Mouse (Mus musculus): Measurements from ENCODE around the gene Lrp1. TPM values are rescaled to one million over a fixed set of nuclear protein-coding genes. Genes with fewer than 3 reads are reported as not detected.

Gene Lrp1
- polyA plus RNA-seq, 1 experiment from 2014 or later = 117 TPM

DNA sequence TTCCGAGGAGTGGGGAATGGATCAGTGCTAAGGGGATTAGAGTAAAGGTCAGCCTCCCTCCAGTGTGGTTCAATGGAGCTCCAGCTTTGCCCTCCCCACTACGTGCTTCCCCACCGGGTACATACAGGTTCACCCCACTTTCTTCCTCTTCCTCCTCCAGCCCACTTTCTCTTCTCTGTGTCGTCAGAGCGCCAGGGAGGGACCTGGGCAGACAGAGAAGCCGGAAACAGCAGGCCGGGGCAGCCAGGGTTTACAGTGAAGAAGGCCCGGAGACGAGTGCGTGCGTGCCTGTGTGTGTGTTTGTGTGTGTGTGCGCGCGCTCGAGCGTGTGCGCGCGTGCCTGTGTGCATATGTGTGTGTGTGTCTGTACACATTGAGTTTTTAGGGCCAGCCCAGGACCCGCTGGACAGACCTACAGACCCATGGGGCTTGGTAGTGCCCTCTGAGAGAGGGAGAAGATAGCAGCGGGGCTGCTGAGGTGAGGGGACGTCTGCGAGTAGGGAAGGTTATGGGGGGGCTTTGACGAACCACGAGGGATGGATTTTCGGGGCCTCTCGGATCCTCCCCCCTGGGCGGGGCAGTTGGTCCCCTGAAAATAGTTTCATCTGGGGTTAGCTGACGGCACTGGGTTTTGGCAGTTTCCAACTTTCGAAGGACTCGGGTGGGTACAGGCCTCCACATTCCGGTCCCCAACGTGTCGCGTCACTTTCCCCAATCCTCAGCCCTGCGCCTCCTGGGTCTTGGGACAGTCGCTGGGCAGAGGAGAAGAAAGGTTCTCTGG lies 22.0 kb upstream of the Lrp1 start, which contains the start of gene Stat6:
Gene Stat6, plus strand, starts transcription at position 215 of the 781 bp plus-strand sequence.
- Histone ChIP-seq H3K4me2 (peak within 1 kb of the TSS; percentile 50), H3K27ac (0 out of 2 replicates have a peak within 1 kb of the TSS, but pooled peaks have one; percentile 38), H3K27me3 (replicated peaks) (peaks cover 28% of the 10 kb centered on the region), H3K9ac (peak within 1 kb of the TSS; percentile 16; the same call in 1 of the 2 replicates), H3K36me3 (replicated peaks) (no peaks in the 10 kb centered on the region), H3K9me3 (no peaks in the 10 kb centered on the region), H3K4me1 (peaks cover 20% of the 10 kb centered on the region), H3K4me3 (peak within 1 kb of the TSS; percentile 32)
- peak; percentile 54 for ATAC-seq (replicated peaks)
- WGBS = 6% methylated on average over 37 of the region's 37 CpGs

- H3K9ac ChIP-seq = no peak overlapping the region
- peaks cover 28% of the 10 kb centered on the region for H3K27me3 ChIP-seq (replicated peaks)
- H3K27ac ChIP-seq = no peak overlapping the region
- peak; percentile 78 for ATAC-seq (replicated peaks)
- peaks cover 20% of the 10 kb centered on the region for H3K4me1 ChIP-seq
- H3K4me2 ChIP-seq = peak overlapping the region; percentile 50
- 3% methylated on average over 19 of the region's 19 CpGs for WGBS
- H3K9me3 ChIP-seq = no peaks in the 10 kb centered on the region
- H3K36me3 ChIP-seq (replicated peaks) = no peaks in the 10 kb centered on the region
- peak overlapping the region; percentile 32; the same call in 1 of the 2 replicates for H3K4me3 ChIP-seq
Observed at GRCm38 (mm10) chr10:127641861-127642771, 21.2 kb upstream of the Lrp1 start.

GRCm38 (mm10) chr10:127640421-127640820 lies 19.5 kb upstream of the Lrp1 start:
- 84% methylated on average over 5 of the region's 5 CpGs for WGBS

GRCm38 (mm10) chr10:127632668-127633271 lies 11.8 kb upstream of the Lrp1 start:
- 82% methylated on average over 7 of the region's 7 CpGs for WGBS
- no peaks in the 10 kb centered on the region for H3K4me1 ChIP-seq
- H3K27ac ChIP-seq = no peak overlapping the region
- H3K9ac ChIP-seq = no peak overlapping the region
- no peak overlapping the region for H3K4me3 ChIP-seq
- H3K4me2 ChIP-seq = no peak overlapping the region
- no peak for ATAC-seq (replicated peaks)
- no peaks in the 10 kb centered on the region for H3K36me3 ChIP-seq (replicated peaks)
- no peaks in the 10 kb centered on the region for H3K9me3 ChIP-seq
- H3K27me3 ChIP-seq (replicated peaks) = no peaks in the 10 kb centered on the region

More at GRCm38 (mm10) chr10:127640421-127640820, 19.5 kb upstream of the Lrp1 start:
- no peak overlapping the region for H3K4me3 ChIP-seq
- no peaks in the 10 kb centered on the region for H3K36me3 ChIP-seq (replicated peaks)
- no peaks in the 10 kb centered on the region for H3K9me3 ChIP-seq
- peaks cover 28% of the 10 kb centered on the region for H3K27me3 ChIP-seq (replicated peaks)
- no peak overlapping the region for H3K9ac ChIP-seq
- no peak overlapping the region for H3K4me2 ChIP-seq
- peaks cover 20% of the 10 kb centered on the region for H3K4me1 ChIP-seq
- no peak for ATAC-seq (replicated peaks)
- H3K27ac ChIP-seq = no peak overlapping the region

DNA sequence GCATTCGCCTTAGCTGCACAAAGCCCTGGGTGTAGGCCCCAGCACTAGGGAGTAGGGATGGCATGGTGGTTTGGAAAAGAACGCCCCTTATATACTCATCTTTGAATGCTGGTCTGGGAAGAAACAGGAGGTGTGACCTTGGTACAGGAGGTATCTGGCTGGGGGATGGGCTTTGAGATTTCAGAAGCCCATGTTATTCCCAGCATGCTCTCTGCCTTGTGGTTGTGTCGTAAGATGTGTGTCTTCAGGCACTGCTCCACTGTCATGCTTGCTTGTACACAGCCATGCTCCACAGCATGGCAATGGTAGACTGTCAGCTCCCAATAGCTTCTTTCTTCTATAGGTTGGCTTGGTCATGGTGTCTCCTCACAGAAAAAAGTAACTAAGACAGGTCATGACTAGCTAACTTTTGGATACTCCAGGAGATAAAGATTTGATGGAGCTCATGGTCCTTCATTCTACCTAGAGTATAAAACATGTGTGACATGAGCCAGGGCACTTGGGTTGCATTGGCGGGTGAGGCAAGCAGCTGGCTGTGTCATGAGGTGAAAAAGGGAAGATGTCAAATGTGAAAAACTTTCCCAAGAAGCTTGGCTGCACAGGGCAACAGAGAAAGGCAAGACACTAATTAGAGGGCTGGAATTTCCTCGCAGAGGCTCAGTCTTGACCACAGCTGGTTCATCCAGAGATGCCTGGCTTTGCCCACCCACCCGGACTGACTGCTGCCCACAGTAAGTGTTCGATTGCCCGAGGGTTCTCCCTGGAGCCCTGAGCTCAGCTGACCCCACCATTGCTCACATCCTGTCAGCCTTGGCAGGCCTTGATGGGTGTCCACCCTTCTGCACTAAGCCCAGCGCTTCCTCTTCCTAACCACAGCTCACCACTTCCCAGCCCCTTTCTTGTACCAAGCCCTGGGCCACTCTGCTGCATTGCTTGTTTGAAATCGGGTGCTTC lies 10.6 kb upstream of the Lrp1 start:
- ATAC-seq (replicated peaks) = no peak
- Histone ChIP-seq H3K27ac (no peak overlapping the region), H3K4me1 (no peaks in the 10 kb centered on the region), H3K4me2 (no peak overlapping the region), H3K36me3 (replicated peaks) (no peaks in the 10 kb centered on the region), H3K9ac (no peak overlapping the region), H3K4me3 (no peak overlapping the region), H3K9me3 (no peaks in the 10 kb centered on the region), H3K27me3 (replicated peaks) (no peaks in the 10 kb centered on the region)
- 83% methylated on average over 10 of the region's 10 CpGs for WGBS

- H3K4me2 ChIP-seq = no peak overlapping the region
- no peak overlapping the region for H3K4me3 ChIP-seq
- H3K9ac ChIP-seq = no peak overlapping the region
- WGBS = 83% methylated on average over 3 of the region's 3 CpGs
- no peak for ATAC-seq (replicated peaks)
- no peaks in the 10 kb centered on the region for H3K27me3 ChIP-seq (replicated peaks)
- H3K36me3 ChIP-seq (replicated peaks) = no peaks in the 10 kb centered on the region
- H3K4me1 ChIP-seq = peaks cover 8% of the 10 kb centered on the region
- no peaks in the 10 kb centered on the region for H3K9me3 ChIP-seq
- no peak overlapping the region for H3K27ac ChIP-seq
Observed at GRCm38 (mm10) chr10:127626433-127626832, 5.5 kb upstream of the Lrp1 start.

DNA sequence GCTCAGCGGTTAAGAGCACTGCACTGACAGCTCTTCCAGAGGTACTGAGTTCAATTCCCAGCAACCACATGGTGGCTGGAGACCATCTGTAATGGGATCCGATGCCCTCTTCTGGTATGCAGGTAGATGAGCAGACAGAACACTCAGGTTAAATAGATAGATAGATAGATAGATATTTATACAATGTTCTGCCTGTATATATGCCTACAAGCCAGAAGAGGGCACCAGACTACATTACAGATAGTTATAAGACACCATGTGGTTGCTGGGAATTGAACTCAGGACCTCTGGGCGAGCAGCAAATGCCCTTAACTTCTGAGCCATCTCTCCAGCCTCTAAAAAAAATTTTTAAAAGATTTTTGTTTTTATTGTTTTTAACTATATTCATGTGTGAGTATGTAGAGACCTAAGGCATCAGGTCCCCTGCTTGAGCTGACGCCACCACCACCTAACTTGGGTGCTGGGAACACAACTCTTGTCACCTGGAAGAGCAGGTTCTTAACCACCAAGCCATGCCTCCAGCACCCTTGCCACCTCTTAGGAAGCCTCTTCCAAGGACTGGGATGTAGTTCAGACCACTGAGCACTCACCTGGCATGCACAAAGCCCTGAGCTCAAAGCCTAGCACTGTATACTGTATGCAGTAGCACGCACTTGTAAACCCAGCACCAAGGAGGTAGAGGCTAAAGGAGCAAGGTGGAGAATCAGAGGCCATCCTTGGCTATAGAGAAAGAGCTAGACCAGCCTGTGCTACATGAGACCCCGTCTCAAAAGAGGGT lies 2.7 kb upstream of the Lrp1 start:
- H3K4me3 ChIP-seq = no peak overlapping the region
- 92% methylated on average over 6 of the region's 6 CpGs for WGBS
- H3K36me3 ChIP-seq (replicated peaks) = no peaks in the 10 kb centered on the region
- no peaks in the 10 kb centered on the region for H3K27me3 ChIP-seq (replicated peaks)
- no peaks in the 10 kb centered on the region for H3K9me3 ChIP-seq
- H3K9ac ChIP-seq = no peak overlapping the region
- no peak overlapping the region for H3K27ac ChIP-seq
- ATAC-seq (replicated peaks) = no peak
- H3K4me1 ChIP-seq = peaks cover 21% of the 10 kb centered on the region
- no peak overlapping the region for H3K4me2 ChIP-seq

- Histone ChIP-seq H3K9ac (no peak overlapping the region), H3K4me3 (no peak overlapping the region), H3K4me1 (peaks cover 31% of the 10 kb centered on the region), H3K4me2 (no peak overlapping the region), H3K9me3 (no peaks in the 10 kb centered on the region), H3K27me3 (replicated peaks) (no peaks in the 10 kb centered on the region), H3K27ac (no peak overlapping the region), H3K36me3 (replicated peaks) (no peaks in the 10 kb centered on the region)
- no peak for ATAC-seq (replicated peaks)
- 60% methylated on average over 4 of the region's 4 CpGs for WGBS
Observed at GRCm38 (mm10) chr10:127622661-127623060, 1.7 kb upstream of the Lrp1 start.

DNA sequence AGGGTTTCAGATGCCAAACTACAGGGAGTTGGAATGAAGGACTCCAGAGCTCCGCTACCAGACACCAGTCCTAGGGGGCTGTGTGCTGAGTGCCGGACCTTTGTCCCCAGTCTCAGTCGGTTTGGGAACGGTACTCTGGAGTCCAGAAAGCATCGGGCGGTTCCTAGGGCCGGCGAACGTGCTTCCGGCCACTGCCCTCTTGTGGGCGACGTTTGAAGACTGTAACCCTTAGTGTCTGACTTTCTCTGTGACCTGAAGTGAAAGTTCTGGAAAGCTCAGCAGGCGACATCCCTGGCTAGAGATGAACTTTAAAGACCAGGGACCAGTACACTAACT lies 1.1 kb upstream of the Lrp1 start:
- no peaks in the 10 kb centered on the region for H3K9me3 ChIP-seq
- H3K9ac ChIP-seq = 0 out of 2 replicates have a peak overlapping the region, but pooled peaks have one; percentile 45
- WGBS = under 1% methylated on average over 13 of the region's 13 CpGs
- H3K4me3 ChIP-seq = peak overlapping the region; percentile 91
- peaks cover 37% of the 10 kb centered on the region for H3K4me1 ChIP-seq
- H3K36me3 ChIP-seq (replicated peaks) = no peaks in the 10 kb centered on the region
- no peaks in the 10 kb centered on the region for H3K27me3 ChIP-seq (replicated peaks)
- peak overlapping the region; percentile 88 for H3K27ac ChIP-seq
- peak; percentile 21 for ATAC-seq (replicated peaks)
- peak overlapping the region; percentile 96 for H3K4me2 ChIP-seq

- Histone ChIP-seq H3K4me3 (peak overlapping the region; percentile 91), H3K36me3 (replicated peaks) (no peaks in the 10 kb centered on the region), H3K9me3 (no peaks in the 10 kb centered on the region), H3K9ac (peak overlapping the region; percentile 96), H3K4me1 (peaks cover 43% of the 10 kb centered on the region), H3K27me3 (replicated peaks) (no peaks in the 10 kb centered on the region), H3K27ac (peak overlapping the region; percentile 88), H3K4me2 (peak overlapping the region; percentile 96)
- ATAC-seq (replicated peaks) = peak; percentile 84
- WGBS = under 1% methylated on average over 38 of the region's 39 CpGs
Observed at GRCm38 (mm10) chr10:127621191-127622056, 476 bp upstream of the Lrp1 start.
